Mouse (Mus musculus): ENCODE measurements around the gene Eno4.
A peak's percentile ranks its signal among the peaks of the same experiment; 100 is the strongest.
"Not testable (repeated sequence)": the region's sequence is repeated elsewhere in the genome, so short reads cannot be mapped to it uniquely, and the experiment has no call there.

The Eno4 gene

GRCm38 (mm10) chr19:58942841-58943828, at the start of gene Eno4, which contains the start of gene Hspa12a:
TSS of gene Eno4 (plus strand) at chr19:58943425.
TSS of gene Hspa12a (minus strand) at chr19:58943654.
- peak; percentile 96 for DNase-seq (ENCODE audit: low read depth, low spot score)

GRCm38 (mm10) chr19:58896216-58896615, 47.0 kb upstream of the Eno4 start:
- no peak for DNase-seq (ENCODE audit: low read depth, low spot score)

- DNase-seq (ENCODE audit: low read depth, low spot score) = not testable (repeated sequence)
These were observed 42.8 kb upstream of the Eno4 start for GRCm38 (mm10) chr19:58900471-58900870.

- DNase-seq (ENCODE audit: low read depth, low spot score) = no peak
These were observed 39.9 kb upstream of the Eno4 start for GRCm38 (mm10) chr19:58903079-58903898.

GRCm38 (mm10) chr19:58903899-58904327, 39.3 kb upstream of the Eno4 start:
- peak; percentile 80 for DNase-seq (ENCODE audit: low read depth, low spot score)

- no peak for DNase-seq (ENCODE audit: low read depth, low spot score)
These were observed 36.5 kb upstream of the Eno4 start for GRCm38 (mm10) chr19:58906685-58907084.

- DNase-seq (ENCODE audit: low read depth, low spot score) = peak; percentile 40
These were observed 35.2 kb upstream of the Eno4 start for GRCm38 (mm10) chr19:58908018-58908417.

GRCm38 (mm10) chr19:58910941-58911368, 32.3 kb upstream of the Eno4 start:
- peak; percentile 38 for DNase-seq (ENCODE audit: low read depth, low spot score)

GRCm38 (mm10) chr19:58911386-58911785, 31.8 kb upstream of the Eno4 start:
- DNase-seq (ENCODE audit: low read depth, low spot score) = peak; percentile 61

- no peak for DNase-seq (ENCODE audit: low read depth, low spot score)
These were observed 29.9 kb upstream of the Eno4 start for GRCm38 (mm10) chr19:58913301-58913700.

GRCm38 (mm10) chr19:58918597-58918996, 24.6 kb upstream of the Eno4 start:
- DNase-seq (ENCODE audit: low read depth, low spot score) = no peak

GRCm38 (mm10) chr19:58919148-58919547, 24.1 kb upstream of the Eno4 start:
- DNase-seq (ENCODE audit: low read depth, low spot score) = no peak

GRCm38 (mm10) chr19:58931081-58931800, 12.0 kb upstream of the Eno4 start:
- no peak for DNase-seq (ENCODE audit: low read depth, low spot score)

GRCm38 (mm10) chr19:58933062-58933461, 10.2 kb upstream of the Eno4 start:
- no peak for DNase-seq (ENCODE audit: low read depth, low spot score)

GRCm38 (mm10) chr19:58945959-58946358, 2.7 kb downstream of the Eno4 start:
- DNase-seq (ENCODE audit: low read depth, low spot score) = no peak

- DNase-seq (ENCODE audit: low read depth, low spot score) = no peak
These were observed 8.3 kb downstream of the Eno4 start for GRCm38 (mm10) chr19:58951521-58951920.

GRCm38 (mm10) chr19:58952236-58952635, 9.0 kb downstream of the Eno4 start:
- DNase-seq (ENCODE audit: low read depth, low spot score) = no peak

- DNase-seq (ENCODE audit: low read depth, low spot score) = no peak
These were observed 11.6 kb downstream of the Eno4 start for GRCm38 (mm10) chr19:58954779-58955178.

- DNase-seq (ENCODE audit: low read depth, low spot score) = no peak
These were observed 19.8 kb downstream of the Eno4 start for GRCm38 (mm10) chr19:58963011-58963410.

- DNase-seq (ENCODE audit: low read depth, low spot score) = no peak
These were observed 25.7 kb downstream of the Eno4 start for GRCm38 (mm10) chr19:58968731-58969506.

- no peak for DNase-seq (ENCODE audit: low read depth, low spot score)
These were observed 27.6 kb downstream of the Eno4 start for GRCm38 (mm10) chr19:58970826-58971225.
